Mouse (Mus musculus): ENCODE data around the gene Gm136. TPM values are rescaled to one million over a fixed set of nuclear protein-coding genes. Genes with fewer than 3 reads are reported as not detected.

Gene Gm136
- polyA plus RNA-seq, 1 experiment from 2014 or later: not detected

- H3K9me3 ChIP-seq (ENCODE audit: control insufficient read depth, low read length): no peaks in the 10 kb centered on the region
- H3K27me3 ChIP-seq (ENCODE audit: control insufficient read depth, insufficient read depth, low read length): no peaks in the 10 kb centered on the region
- DNase-seq (ENCODE audit: low spot score): peak; percentile 84
- no peak overlapping the region for H3K9ac ChIP-seq (ENCODE audit: low read length)
- H3K27ac ChIP-seq (ENCODE audit: low read depth, low read length): no peak overlapping the region
- no peak overlapping the region for H3K4me2 ChIP-seq (ENCODE audit: low read depth, low read length, severe bottlenecking)
- no peaks in the 10 kb centered on the region for H3K4me1 ChIP-seq (replicated peaks; ENCODE audit: control insufficient read depth, insufficient read depth, low read length)
- WGBS: 41% methylated on average over 5 of the region's 5 CpGs
- peak; percentile 71 for ATAC-seq (replicated peaks; ENCODE audit: low FRiP score)
- no peak overlapping the region for H3K4me3 ChIP-seq (ENCODE audit: low read depth, low read length)
- no peaks in the 10 kb centered on the region for H3K36me3 ChIP-seq (ENCODE audit: control insufficient read depth, insufficient read depth, low read length)
These were observed 54.5 kb downstream of the Gm136 start for GRCm38 (mm10) chr4:34701528-34701927.

Other genes with a start within 250 kb of the Gm136 start
- gene Akirin2, start 205.3 kb downstream of the Gm136 start, polyA plus RNA-seq (2014; fragmentation: Nextera tagmentation; extraction: Ambion mirVana): 91.0 and 91.6 TPM in 2 replicates
- 123 and 133 TPM in 2 replicates for gene Orc3, start 141.3 kb downstream of the Gm136 start, polyA plus RNA-seq (2014; fragmentation: Nextera tagmentation; extraction: Ambion mirVana)
- gene Rars2, start 141.3 kb downstream of the Gm136 start, polyA plus RNA-seq (2014; fragmentation: Nextera tagmentation; extraction: Ambion mirVana): 73.8 and 82.5 TPM in 2 replicates
- 53.7 and 62.9 TPM in 2 replicates for gene Slc35a1, start 68.8 kb downstream of the Gm136 start, polyA plus RNA-seq (2014; fragmentation: Nextera tagmentation; extraction: Ambion mirVana)
- gene Cfap206, start 26.1 kb downstream of the Gm136 start, polyA plus RNA-seq (2014; fragmentation: Nextera tagmentation; extraction: Ambion mirVana): 0.88 and 1.2 TPM in 2 replicates
- gene Smim8, start 22.2 kb upstream of the Gm136 start, polyA plus RNA-seq (2014; fragmentation: Nextera tagmentation; extraction: Ambion mirVana): 42.1 and 48.9 TPM in 2 replicates
- 37.7 and 43.6 TPM in 2 replicates for gene Zfp292, start 126.7 kb upstream of the Gm136 start, polyA plus RNA-seq (2014; fragmentation: Nextera tagmentation; extraction: Ambion mirVana)
- not detected in 2 replicates for gene Cga, start 137.5 kb upstream of the Gm136 start, polyA plus RNA-seq (2014; fragmentation: Nextera tagmentation; extraction: Ambion mirVana)

Measured in forebrain, embryonic 11.5 days (tissue).